Mouse (Mus musculus): ENCODE data around the gene Arhgap22.

Arhgap22 gene

GRCm38 (mm10) chr14:33212958-33213309, 892 bp upstream of the Arhgap22 start:
- DNase-seq (ENCODE audit: low spot score in 2 of 2): no peak

GRCm38 (mm10) chr14:33214767-33215128, 922 bp downstream of the Arhgap22 start:
- DNase-seq (ENCODE audit: low spot score in 2 of 2): no peak

- DNase-seq (ENCODE audit: low spot score in 2 of 2): no peak
These were observed 1.3 kb downstream of the Arhgap22 start for GRCm38 (mm10) chr14:33215163-33215562.

- DNase-seq (ENCODE audit: low spot score in 2 of 2): no peak
These were observed 2.8 kb downstream of the Arhgap22 start for GRCm38 (mm10) chr14:33216343-33217208.

GRCm38 (mm10) chr14:33225235-33225634, 11.4 kb downstream of the Arhgap22 start:
- DNase-seq (ENCODE audit: low spot score in 2 of 2): no peak

GRCm38 (mm10) chr14:33230672-33231071, 16.8 kb downstream of the Arhgap22 start:
- no peak for DNase-seq (ENCODE audit: low spot score in 2 of 2)

- DNase-seq (ENCODE audit: low spot score in 2 of 2): peak in 1 of 2 experiments; percentile 19
These were observed 17.5 kb downstream of the Arhgap22 start for GRCm38 (mm10) chr14:33231311-33231710.

GRCm38 (mm10) chr14:33232048-33232447, 18.2 kb downstream of the Arhgap22 start:
- DNase-seq (ENCODE audit: low spot score in 2 of 2): no peak

- peak in 1 of 2 experiments; percentile 40 for DNase-seq (ENCODE audit: low spot score in 2 of 2)
These were observed 21.8 kb downstream of the Arhgap22 start for GRCm38 (mm10) chr14:33235661-33236060.

- no peak for DNase-seq (ENCODE audit: low spot score in 2 of 2)
These were observed 26.6 kb downstream of the Arhgap22 start for GRCm38 (mm10) chr14:33240400-33240799.

GRCm38 (mm10) chr14:33243261-33243660, 29.4 kb downstream of the Arhgap22 start:
- no peak for DNase-seq (ENCODE audit: low spot score in 2 of 2)

- DNase-seq (ENCODE audit: low spot score in 2 of 2): no peak
These were observed 30.7 kb downstream of the Arhgap22 start for GRCm38 (mm10) chr14:33244519-33244918.

- no peak for DNase-seq (ENCODE audit: low spot score in 2 of 2)
These were observed 31.1 kb downstream of the Arhgap22 start for GRCm38 (mm10) chr14:33244946-33245345.

- DNase-seq (ENCODE audit: low spot score in 2 of 2): peak in 1 of 2 experiments; percentile 20
These were observed 32.6 kb downstream of the Arhgap22 start for GRCm38 (mm10) chr14:33246476-33246875.

GRCm38 (mm10) chr14:33247623-33248022, 33.8 kb downstream of the Arhgap22 start:
- no peak for DNase-seq (ENCODE audit: low spot score in 2 of 2)

- no peak for DNase-seq (ENCODE audit: low spot score in 2 of 2)
These were observed 34.9 kb downstream of the Arhgap22 start for GRCm38 (mm10) chr14:33248741-33249140.

GRCm38 (mm10) chr14:33250215-33250939, 36.6 kb downstream of the Arhgap22 start:
- DNase-seq (ENCODE audit: low spot score in 2 of 2): no peak

GRCm38 (mm10) chr14:33250956-33251745, 37.3 kb downstream of the Arhgap22 start:
- no peak for DNase-seq (ENCODE audit: low spot score in 2 of 2)

GRCm38 (mm10) chr14:33258256-33258655, 44.4 kb downstream of the Arhgap22 start:
- DNase-seq (ENCODE audit: low spot score in 2 of 2): no peak

- no peak for DNase-seq (ENCODE audit: low spot score in 2 of 2)
These were observed 46.3 kb downstream of the Arhgap22 start for GRCm38 (mm10) chr14:33260131-33260530.

GRCm38 (mm10) chr14:33264795-33265194, 51.0 kb downstream of the Arhgap22 start:
- DNase-seq (ENCODE audit: low spot score in 2 of 2): no peak

GRCm38 (mm10) chr14:33276240-33276639, 62.4 kb downstream of the Arhgap22 start:
- no peak for DNase-seq (ENCODE audit: low spot score in 2 of 2)
